Mouse (Mus musculus): ENCODE results near the gene Kcnj12. TPM values are rescaled to one million over a fixed set of nuclear protein-coding genes. Genes with fewer than 3 reads are reported as not detected.

Gene Kcnj12
- polyA plus RNA-seq, 1 experiment from 2014 or later = 0.16 TPM

Other genes starting within 250 kb of the Kcnj12 start
- gene Top3a, start 245.2 kb upstream of the Kcnj12 start, polyA plus RNA-seq (2014; fragmentation: Nextera tagmentation; extraction: Ambion mirVana) = 23.8 and 25.9 TPM in 2 replicates
- gene Smcr8, start 245.0 kb upstream of the Kcnj12 start, polyA plus RNA-seq (2014; fragmentation: Nextera tagmentation; extraction: Ambion mirVana) = 11.0 and 11.6 TPM in 2 replicates
- 70.5 and 71.7 TPM in 2 replicates for gene Shmt1, start 210.8 kb upstream of the Kcnj12 start, polyA plus RNA-seq (2014; fragmentation: Nextera tagmentation; extraction: Ambion mirVana)
- gene Dhrs7b, start 191.9 kb upstream of the Kcnj12 start, polyA plus RNA-seq (2014; fragmentation: Nextera tagmentation; extraction: Ambion mirVana) = 26.7 and 30.0 TPM in 2 replicates
- 59.8 and 70.9 TPM in 2 replicates for gene Tmem11, start 143.3 kb upstream of the Kcnj12 start, polyA plus RNA-seq (2014; fragmentation: Nextera tagmentation; extraction: Ambion mirVana)
- 25.7 and 26.1 TPM in 2 replicates for gene Natd1, start 107.8 kb upstream of the Kcnj12 start, polyA plus RNA-seq (2014; fragmentation: Nextera tagmentation; extraction: Ambion mirVana)
- gene Map2k3, start 90.5 kb upstream of the Kcnj12 start, polyA plus RNA-seq (2014; fragmentation: Nextera tagmentation; extraction: Ambion mirVana) = 47.3 and 51.0 TPM in 2 replicates
- gene Tnfrsf13b, start 104.2 kb downstream of the Kcnj12 start, polyA plus RNA-seq (2014; fragmentation: Nextera tagmentation; extraction: Ambion mirVana) = 0.83 and 1.0 TPM in 2 replicates
- 259 and 277 TPM in 2 replicates for gene Usp22, start 152.5 kb downstream of the Kcnj12 start, polyA plus RNA-seq (2014; fragmentation: Nextera tagmentation; extraction: Ambion mirVana)
- gene Aldh3a1, start 185.0 kb downstream of the Kcnj12 start, polyA plus RNA-seq (2014; fragmentation: Nextera tagmentation; extraction: Ambion mirVana) = not detected in 2 replicates
- gene Aldh3a2, start 244.9 kb downstream of the Kcnj12 start, polyA plus RNA-seq (2014; fragmentation: Nextera tagmentation; extraction: Ambion mirVana) = 20.9 and 21.8 TPM in 2 replicates